Mouse (Mus musculus) kidney, adult 9 months (tissue): ENCODE results near the gene Knop1.
A peak's percentile ranks its signal among the peaks of the same experiment; 100 is the strongest.

ENCODE experiments used
- DNase-seq: peaks from one replicate; pipeline ENCODE4 v3.0.0; 2022

The Knop1 gene

DNA sequence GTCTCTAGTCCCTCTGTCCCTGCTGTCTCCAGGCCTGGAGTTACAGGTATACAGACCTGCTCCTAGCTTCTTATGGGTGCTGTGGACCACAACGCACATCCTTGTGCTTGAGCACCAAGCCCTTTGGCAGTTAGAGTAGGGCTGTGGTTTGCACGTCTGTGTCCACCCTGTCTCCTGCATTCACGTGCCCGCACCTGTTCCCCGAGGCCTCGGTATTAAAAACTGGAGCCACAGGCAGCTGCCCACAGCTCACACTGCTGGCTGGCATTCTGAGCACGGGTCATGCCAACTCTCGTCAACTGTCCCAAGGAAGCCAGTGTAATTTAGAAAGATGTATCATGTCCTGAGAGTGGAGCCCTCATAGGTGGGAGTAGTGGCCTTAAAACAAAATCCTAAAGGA is 60.3 kb downstream of the Knop1 start:
- no peak for DNase-seq

DNA sequence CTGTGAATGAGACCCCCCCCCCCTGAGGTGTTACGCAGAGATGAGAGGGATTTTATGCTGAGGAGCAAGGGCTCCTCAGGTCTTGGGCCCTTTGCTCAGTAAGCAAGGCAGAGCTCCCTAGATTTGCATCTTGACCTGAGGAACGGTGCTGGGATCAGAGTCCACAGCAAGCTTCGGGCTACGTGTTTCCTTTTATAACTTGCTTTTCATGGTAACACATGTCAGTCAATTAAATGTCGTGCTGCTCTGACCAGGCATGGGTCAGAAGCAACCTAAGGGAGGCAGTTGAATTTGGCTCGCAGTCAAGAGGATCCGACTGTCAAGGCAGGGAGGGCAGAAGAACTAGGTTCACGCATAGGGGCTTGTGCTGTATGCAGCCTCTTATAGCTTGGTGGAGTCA is 62.2 kb downstream of the Knop1 start:
- DNase-seq, result peak; percentile 61
